Mouse (Mus musculus): ENCODE measurements around the gene Sycp3. TPM values are rescaled to one million over a fixed set of nuclear protein-coding genes. Genes with fewer than 3 reads are reported as not detected.

The Sycp3 gene
- polyA plus RNA-seq, 1 experiment from 2014 or later: 0.19 TPM

Other genes with a start within 250 kb of the Sycp3 start
- 0.36 and 0.38 TPM in 2 replicates for gene Dram1, start 80.5 kb upstream of the Sycp3 start, polyA plus RNA-seq (2016; fragmentation: Nextera tagmentation; extraction: Ambion mirVana)
- 8.3 and 9.0 TPM in 2 replicates for gene Gnptab, start 80.4 kb upstream of the Sycp3 start, polyA plus RNA-seq (2016; fragmentation: Nextera tagmentation; extraction: Ambion mirVana)
- 9.0 and 9.4 TPM in 2 replicates for gene Chpt1, start 44.5 kb downstream of the Sycp3 start, polyA plus RNA-seq (2016; fragmentation: Nextera tagmentation; extraction: Ambion mirVana)
- 0.14 and 0.17 TPM in 2 replicates for gene Mybpc1, start 145.6 kb downstream of the Sycp3 start, polyA plus RNA-seq (2016; fragmentation: Nextera tagmentation; extraction: Ambion mirVana)
- not detected in 2 replicates for gene Spic, start 225.4 kb downstream of the Sycp3 start, polyA plus RNA-seq (2016; fragmentation: Nextera tagmentation; extraction: Ambion mirVana)